Comparison of ENCODE assay signal across 21 mouse cellular contexts in the genomic region with DNA sequence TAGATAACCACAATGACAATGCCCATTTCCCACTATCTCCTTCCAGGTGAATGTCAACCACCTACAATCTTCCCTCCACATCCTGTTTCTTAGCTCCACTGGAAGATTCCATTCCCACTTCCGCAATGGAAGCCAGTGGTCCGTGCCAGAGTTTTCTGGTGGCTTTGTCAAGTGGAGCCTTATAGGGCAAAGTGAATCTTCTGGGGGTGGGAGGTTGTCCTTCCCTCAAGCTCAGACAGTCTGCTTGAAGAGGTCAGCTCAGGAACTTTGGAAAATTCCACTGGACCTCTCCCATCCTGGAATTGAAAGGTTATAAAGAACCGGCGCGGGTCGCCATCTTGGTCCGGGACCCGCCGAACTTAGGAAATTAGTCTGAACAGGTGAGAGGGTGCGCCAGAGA. TPM values are rescaled to one million over a fixed set of nuclear protein-coding genes. Genes with fewer than 3 reads are reported as not detected.
"Had no signal": no experiment of that assay in that cellular context is flagged by ENCODE, and none has a peak within 500 bp of the region (broad histone marks: within the 10 kb centered on the region; RNA-seq: fewer than 3 reads in every experiment).

No protein-coding gene starts in this region.

- H3K36me3 ChIP-seq: liver, embryonic 15.5 days; lung, embryonic 15.5 days; midbrain, embryonic 10.5 days; midbrain, embryonic 12.5 days; neural tube, embryonic 13.5 days; neural tube, embryonic 15.5 days; stomach, embryonic 15.5 days had no signal

- H3K9ac ChIP-seq: liver, embryonic 15.5 days; liver, postnatal 0 days; lung, embryonic 15.5 days; midbrain, embryonic 12.5 days; neural tube, embryonic 13.5 days; neural tube, embryonic 15.5 days; stomach, embryonic 15.5 days had no signal

- H3K27ac ChIP-seq: liver, embryonic 15.5 days; lung, embryonic 15.5 days; midbrain, embryonic 10.5 days; midbrain, embryonic 12.5 days; neural tube, embryonic 15.5 days; stomach, postnatal 0 days had no signal

- H3K27me3 ChIP-seq: liver, embryonic 15.5 days; lung, embryonic 15.5 days; neural tube, embryonic 13.5 days; neural tube, embryonic 15.5 days; stomach, embryonic 15.5 days had no signal

- H3K4me1 ChIP-seq: liver, embryonic 15.5 days; midbrain, embryonic 10.5 days; midbrain, embryonic 12.5 days had no signal

- H3K4me3 ChIP-seq: liver, embryonic 15.5 days; lung, embryonic 15.5 days; midbrain, embryonic 10.5 days; midbrain, embryonic 12.5 days; myocyte; neural tube, embryonic 13.5 days; neural tube, embryonic 15.5 days; stomach, embryonic 15.5 days had no signal

- DNase-seq: liver, postnatal 0 days; lung, adult 2 months; right cerebral cortex, postnatal 25 days; spleen, adult 18-20 months; thymus, adult 2 months; thymus, postnatal 25 days; thymus, postnatal 4 days had no signal

- H3K9me3 ChIP-seq: lung, embryonic 15.5 days; midbrain, embryonic 10.5 days; midbrain, embryonic 12.5 days; neural tube, embryonic 13.5 days; neural tube, embryonic 15.5 days; stomach, embryonic 15.5 days had no signal

RNA-seq across cellular contexts. Expression of a gene that starts 36.5 kb away (rescaled TPM):
- total RNA-seq: megakaryocyte, adult 5-6 weeks; megakaryocyte-erythroid progenitor cell, adult 5-6 weeks had no signal
- polyA plus RNA-seq: liver, postnatal 0 days; lung, adult 2 months; lung, postnatal 0 days; myocyte; small intestine, adult 2 months; thymus, adult 2 months; urinary bladder, adult 2 months had no signal
